Mouse (Mus musculus): ENCODE results near the gene Cdca4. TPM values are rescaled to one million over a fixed set of nuclear protein-coding genes. Genes with fewer than 3 reads are reported as not detected.

Gene Cdca4
- total RNA-seq (2021), result 10 to 100 TPM; 13.9 to 14.3 TPM
- long read RNA-seq, experiment 1, transcript Cdca4-201 (2 exons, 2,425 nt), result minor isoform, 5 of 14 reads
- long read RNA-seq, experiment 1, transcript Cdca4-202 (2 exons, 1,994 nt), result major isoform, 9 of 14 reads
- long read RNA-seq, experiment 1, partial matches to known transcripts, result 0 of 14 reads
- long read RNA-seq, experiment 1, other reads (novel, unspliced or antisense), result 0 of 14 reads
- long read RNA-seq, experiment 2, transcript Cdca4-202 (2 exons, 1,994 nt), result major isoform, 21 of 29 reads
- long read RNA-seq, experiment 2, partial matches to known transcripts, result 0 of 29 reads
- long read RNA-seq, experiment 2, other reads (novel, unspliced or antisense), result 5 of 29 reads

DNA sequence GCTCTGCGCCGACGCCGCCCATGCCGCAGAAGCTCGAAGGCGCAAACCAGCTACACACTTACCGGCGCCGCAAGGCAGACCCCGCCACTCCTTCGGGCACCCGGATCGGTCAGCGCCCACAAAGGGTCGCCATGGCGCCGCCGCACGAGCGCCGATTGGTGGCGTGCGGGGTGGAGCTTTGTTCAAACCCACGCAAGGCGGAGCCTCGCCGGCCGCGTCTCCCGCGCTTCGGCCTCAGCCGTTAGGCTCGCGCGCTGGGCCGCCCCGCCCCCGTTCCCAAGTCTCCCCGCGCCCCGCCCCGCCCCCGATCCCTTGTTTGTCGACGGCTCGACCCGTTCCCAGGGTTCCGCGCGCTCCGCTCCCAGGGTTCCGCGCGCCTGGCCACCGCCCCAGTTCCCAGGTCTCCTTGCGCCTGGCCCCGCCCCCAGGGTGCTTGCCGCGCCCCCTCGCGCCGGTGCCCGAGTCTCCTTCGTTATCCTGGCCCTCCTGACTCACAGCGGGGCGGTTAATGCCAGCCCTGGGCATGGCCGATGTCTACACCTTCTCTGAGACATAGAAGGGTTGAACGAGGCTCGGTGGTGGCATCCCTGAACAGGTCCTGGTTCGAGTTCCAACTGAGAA is at the start of gene Cdca4:
Cdca4 (minus strand) TSS at position 180 of the 621 bp plus-strand sequence.
- DNase-seq (ENCODE audit: low spot score in 2 of 2), result peak; percentile 99

- DNase-seq (ENCODE audit: low spot score in 2 of 2), result no peak
Observed at GRCm38 (mm10) chr12:112877607-112878020, 48.4 kb upstream of the Cdca4 start.

GRCm38 (mm10) chr12:112877073-112877576 is 47.9 kb upstream of the Cdca4 start:
- no peak for DNase-seq (ENCODE audit: low spot score in 2 of 2)

GRCm38 (mm10) chr12:112876332-112877072 is 47.3 kb upstream of the Cdca4 start:
- DNase-seq (ENCODE audit: low spot score in 2 of 2), result peak; percentile 55 to 68

DNA sequence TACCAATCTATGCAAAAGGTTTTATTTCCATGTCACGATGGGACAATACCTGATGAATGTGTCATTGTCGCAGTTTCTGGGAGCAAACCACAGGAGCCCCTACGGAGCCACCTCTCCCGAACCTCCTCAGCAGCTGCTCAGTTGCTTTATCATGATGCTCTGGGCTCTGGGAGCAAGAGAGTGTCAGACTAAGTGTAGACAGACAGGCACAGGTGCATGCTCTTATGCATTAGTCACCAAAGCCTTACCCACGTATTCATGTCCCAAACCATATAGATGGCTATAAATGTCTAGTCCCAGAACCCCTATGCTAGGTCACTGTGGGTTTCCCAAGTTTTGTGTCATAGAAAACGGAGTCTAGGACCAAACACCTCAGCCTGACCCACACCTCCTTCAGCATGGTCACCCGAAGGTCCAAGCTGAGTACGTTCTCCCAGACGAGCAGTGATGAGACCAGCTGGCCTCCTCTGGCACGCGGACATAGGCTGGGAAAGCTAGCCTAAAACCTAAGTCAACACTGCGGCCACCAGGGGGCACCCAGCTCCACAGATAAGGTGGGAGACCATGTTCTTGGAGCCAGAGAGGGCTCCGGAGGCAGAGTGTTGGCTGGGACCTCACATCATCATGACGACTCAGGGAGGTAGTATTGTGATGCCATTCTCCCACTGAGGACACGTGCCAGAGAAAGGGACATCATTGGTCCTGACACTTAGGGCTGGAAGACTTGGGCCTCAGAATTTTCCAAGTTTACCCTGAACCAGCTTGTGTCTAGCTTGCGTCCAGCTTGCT is 46.2 kb upstream of the Cdca4 start:
- peak; percentile 85 to 94 for DNase-seq (ENCODE audit: low spot score in 2 of 2)

DNA sequence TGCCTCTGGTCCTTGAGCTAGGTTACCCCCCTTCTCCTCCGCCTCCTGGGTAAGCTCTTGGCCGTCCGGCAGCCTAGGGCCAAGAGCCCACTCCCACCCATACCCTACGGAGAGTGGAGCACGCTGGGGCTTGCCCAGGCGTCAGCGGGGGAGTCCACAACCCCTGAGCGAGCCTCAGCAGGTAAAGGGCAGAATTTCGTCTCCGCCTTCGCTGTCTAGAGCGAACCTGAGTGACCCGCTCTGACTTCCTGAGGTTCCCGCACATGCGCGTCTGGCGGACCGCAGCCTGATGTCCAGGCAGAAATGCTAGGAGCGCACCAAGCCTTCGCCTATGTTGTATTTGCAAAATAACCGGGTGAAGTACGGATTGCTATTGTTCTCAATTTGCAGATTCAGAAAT is 45.0 kb upstream of the Cdca4 start:
- DNase-seq (ENCODE audit: low spot score in 2 of 2), result no peak

GRCm38 (mm10) chr12:112873452-112874190 is 44.4 kb upstream of the Cdca4 start:
- DNase-seq (ENCODE audit: low spot score in 2 of 2), result peak; percentile 70 to 75

DNA sequence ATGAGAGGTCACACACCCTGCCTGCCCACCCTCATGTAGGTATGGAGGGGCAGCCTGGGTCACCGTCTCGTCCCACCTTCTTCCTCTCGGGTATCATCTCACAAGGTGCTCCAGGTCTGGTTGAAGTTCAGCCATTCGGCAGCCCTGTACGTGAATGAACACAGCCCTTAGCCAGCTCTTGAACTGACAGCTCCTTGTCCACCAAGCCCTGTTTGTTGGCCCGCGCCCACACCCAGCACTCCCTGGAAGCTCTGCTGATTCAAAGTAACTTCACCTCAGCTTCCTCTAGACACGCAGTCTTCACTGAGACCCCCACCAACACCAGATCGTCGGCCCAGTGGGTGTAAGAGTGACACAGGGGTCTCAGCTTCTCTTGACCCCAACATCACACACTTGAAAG is 43.8 kb upstream of the Cdca4 start:
- DNase-seq (ENCODE audit: low spot score in 2 of 2), result no peak

DNA sequence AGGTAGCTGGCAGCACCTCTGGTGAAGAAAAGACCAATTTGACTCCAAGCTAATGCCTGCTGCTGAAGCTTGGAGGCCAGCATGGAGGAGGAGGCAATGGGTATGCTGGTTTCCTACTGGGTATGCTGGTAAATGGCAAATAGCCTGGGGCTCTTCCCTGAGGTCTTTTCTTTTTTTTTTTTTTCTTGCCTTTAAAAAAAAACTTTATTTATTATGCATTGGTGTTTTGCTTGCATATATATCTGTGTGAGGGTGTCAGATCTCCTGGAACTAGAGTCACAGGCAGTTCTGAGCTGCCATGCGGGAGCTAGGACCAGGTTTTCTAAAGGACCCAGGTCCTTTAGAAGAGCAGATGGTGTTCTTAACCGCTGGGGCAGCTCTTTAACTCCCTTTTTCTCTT is 42.0 kb upstream of the Cdca4 start:
- DNase-seq (ENCODE audit: low spot score in 2 of 2), result no peak

GRCm38 (mm10) chr12:112870775-112871174 is 41.6 kb upstream of the Cdca4 start:
- no peak for DNase-seq (ENCODE audit: low spot score in 2 of 2)

GRCm38 (mm10) chr12:112869783-112870204 is 40.6 kb upstream of the Cdca4 start:
- DNase-seq (ENCODE audit: low spot score in 2 of 2), result no peak

DNA sequence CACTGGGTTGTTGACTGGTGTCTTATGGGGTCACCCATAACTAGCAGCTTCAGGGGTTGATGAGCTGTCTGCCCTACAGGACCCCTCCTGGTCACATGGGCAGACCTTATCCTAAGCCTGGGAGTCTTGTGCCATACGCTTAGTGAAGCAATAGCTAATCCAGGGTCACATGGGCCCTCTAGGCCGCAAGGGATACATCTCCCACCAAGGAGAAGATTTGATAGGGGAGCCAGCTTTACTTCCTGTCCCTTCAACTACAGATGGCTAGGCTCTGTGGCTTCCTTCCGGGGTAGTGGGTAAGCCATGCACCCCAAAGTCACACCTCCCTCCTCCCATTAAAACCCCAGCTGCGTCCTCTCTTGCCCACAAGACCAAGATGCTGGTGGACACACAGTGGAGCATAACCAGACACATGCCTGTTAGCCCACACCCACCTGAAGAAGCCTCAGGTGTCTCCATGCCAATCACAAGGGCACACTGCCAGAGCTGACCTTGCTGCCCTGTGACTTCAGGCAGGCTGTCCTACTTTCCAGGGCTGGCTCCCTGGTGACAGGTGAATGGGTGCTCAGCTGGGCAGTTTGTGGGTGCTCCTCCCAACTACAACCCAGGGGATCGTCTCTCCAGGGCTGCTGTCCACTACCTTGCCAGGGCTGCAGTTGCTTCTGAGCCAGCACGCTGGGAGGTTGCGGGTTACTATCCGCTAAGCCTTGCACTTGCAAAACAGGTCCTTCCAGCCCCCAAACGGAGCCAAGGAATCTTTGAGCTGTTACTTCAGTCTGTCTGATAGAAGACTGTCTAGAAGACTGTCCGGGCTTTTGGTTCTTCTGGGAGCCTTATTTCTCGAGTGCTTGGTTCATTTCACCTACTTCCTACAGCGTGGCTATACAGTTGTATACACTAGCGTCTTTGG is 39.2 kb upstream of the Cdca4 start, which contains the start of gene Gpr132:
Gpr132 (minus strand) TSS at position 51 of the 910 bp plus-strand sequence.
- no peak for DNase-seq (ENCODE audit: low spot score in 2 of 2)

- no peak for DNase-seq (ENCODE audit: low spot score in 2 of 2)
Observed at GRCm38 (mm10) chr12:112867106-112867674, 38.0 kb upstream of the Cdca4 start.

DNA sequence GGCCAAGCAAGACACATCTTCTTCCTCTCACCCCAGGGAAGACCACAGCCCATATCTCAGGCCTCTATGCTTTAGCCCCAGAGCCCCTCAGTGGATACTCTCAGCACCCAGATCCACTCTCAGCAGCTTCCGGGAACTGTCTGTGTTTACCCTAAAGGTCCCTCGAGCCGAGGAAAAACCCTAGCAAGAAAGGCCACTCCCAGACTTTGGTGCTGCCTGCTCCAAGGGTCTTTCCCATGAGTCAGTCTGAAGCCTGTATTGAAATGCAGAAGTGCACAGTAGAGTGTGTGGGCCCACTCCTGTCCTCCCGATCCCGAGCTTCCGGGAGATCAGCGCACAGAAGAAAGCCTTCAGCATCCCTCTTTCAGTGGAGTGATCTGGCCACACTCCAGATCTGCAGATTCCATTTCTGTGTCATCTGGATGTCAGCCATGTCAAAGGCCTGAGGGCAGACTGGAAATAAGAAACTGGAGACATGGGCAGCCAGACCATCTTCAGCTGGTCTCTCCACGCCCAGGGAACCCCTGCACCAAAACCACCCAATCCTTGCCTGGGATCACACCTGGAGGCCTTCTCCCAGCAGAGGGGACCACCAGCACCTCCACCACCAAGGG is 37.4 kb upstream of the Cdca4 start:
- no peak for DNase-seq (ENCODE audit: low spot score in 2 of 2)

DNA sequence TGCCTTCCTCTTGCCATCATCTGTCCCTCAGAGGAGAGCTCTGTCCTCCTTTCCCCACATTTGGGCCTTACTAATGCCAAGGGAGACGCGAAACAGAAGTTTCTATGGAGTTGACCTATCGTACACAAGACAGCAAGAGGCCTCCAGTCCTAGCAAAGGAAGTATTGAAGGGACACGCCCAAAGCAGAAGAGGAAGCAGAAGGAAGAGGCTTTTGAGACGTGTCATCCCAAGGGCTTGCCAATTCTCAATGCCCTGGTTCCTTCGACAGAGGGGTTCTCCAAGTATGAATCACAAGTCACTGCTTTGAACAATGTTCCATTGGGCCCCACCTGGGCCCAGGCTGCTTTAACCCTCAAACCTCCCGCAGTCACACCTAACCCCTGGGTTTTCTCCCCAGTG is 35.6 kb upstream of the Cdca4 start:
- no peak for DNase-seq (ENCODE audit: low spot score in 2 of 2)

GRCm38 (mm10) chr12:112861911-112862321 is 32.7 kb upstream of the Cdca4 start:
- DNase-seq (ENCODE audit: low spot score in 2 of 2), result no peak

DNA sequence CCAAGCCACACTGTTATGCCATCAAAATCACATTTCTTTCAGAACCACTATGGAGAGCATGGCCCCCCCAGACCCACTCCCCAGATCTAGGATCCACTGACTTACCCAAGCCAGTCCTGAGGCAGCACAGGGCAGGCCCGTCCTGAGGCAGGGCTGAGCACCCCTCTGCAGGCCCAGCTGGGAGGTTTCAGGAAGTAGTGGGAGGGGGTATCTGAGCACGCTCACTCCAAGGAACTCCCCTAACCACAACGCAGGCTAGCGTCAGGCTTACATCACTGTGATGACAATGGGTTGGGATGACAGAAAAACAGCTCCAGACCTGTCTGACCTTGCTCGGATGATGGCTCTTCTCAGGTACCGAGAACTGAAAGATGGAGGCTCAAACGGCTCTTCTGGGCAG is 31.5 kb upstream of the Cdca4 start:
- no peak for DNase-seq (ENCODE audit: low spot score in 2 of 2)

DNA sequence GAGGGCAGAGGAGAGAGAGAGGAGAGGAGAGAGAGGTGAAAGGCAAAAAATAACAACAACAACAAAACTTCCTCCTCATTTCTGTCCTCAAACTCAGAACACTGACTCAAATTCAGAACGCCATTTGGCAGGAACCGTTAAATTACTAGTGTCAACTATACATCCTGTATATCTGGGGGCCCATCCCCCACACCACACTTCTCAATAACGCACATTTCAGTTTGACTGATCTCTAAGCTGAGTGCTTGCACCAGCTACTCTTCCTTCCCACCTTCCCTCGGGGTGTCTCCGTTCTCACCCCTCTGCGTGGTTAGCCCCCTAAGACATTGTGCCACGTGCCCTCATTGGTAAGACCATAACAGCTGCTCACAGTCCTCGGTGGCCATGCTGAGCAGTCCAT is 30.7 kb upstream of the Cdca4 start:
- DNase-seq (ENCODE audit: low spot score in 2 of 2), result no peak
